Mouse (Mus musculus) stomach, postnatal 0 days (tissue): ENCODE data around the gene Pafah1b2. TPM values are rescaled to one million over a fixed set of nuclear protein-coding genes. Genes with fewer than 3 reads are reported as not detected.
A peak's percentile ranks its signal among the peaks of the same experiment; 100 is the strongest.

Source experiments
- ATAC-seq: fragments of 200-750 bp; cut with Nextera tagmentation; 2 replicates; pipeline ENCODE4 v1.8.0; 2017; ENCODE audit not compliant: low FRiP score, low TSS enrichment
- DNase-seq: peaks from one replicate; pipeline ENCODE4 v3.0.0-alpha.2; 2016; ENCODE audit warnings: low spot score
- H3K27ac ChIP-seq: fragments of 300-500 bp; sonication (generic); replicated peaks from 2 replicates; pipeline ENCODE4 v1.5.1; 2014; ENCODE audit warnings: mild to moderate bottlenecking, control low read depth
- H3K27me3 ChIP-seq: fragments of 300-500 bp; sonication (generic); 2 replicates; pipeline ENCODE4 v1.6.1; 2014; ENCODE audit warnings: low read length; ENCODE audit not compliant: control insufficient read depth, insufficient read depth
- H3K36me3 ChIP-seq: fragments of 300-500 bp; sonication (generic); 2 replicates; pipeline ENCODE4 v1.6.1; 2014; ENCODE audit warnings: low read length, mixed read lengths; ENCODE audit not compliant: control insufficient read depth, insufficient read depth
- H3K4me1 ChIP-seq: fragments of 300-500 bp; sonication (generic); replicated peaks from 2 replicates; pipeline ENCODE4 v1.6.1; 2014; ENCODE audit warnings: antibody characterized with exemption; ENCODE audit not compliant: control insufficient read depth, insufficient read depth
- H3K4me2 ChIP-seq: fragments of 300-500 bp; sonication (generic); replicated peaks from 2 replicates; pipeline ENCODE4 v1.6.1; 2014; ENCODE audit warnings: low read depth, mild to moderate bottlenecking, control low read depth, moderate library complexity
- H3K4me3 ChIP-seq: fragments of 300-500 bp; sonication (generic); 2 replicates; pipeline ENCODE4 v1.5.1; 2014; ENCODE audit warnings: low read depth, low read length, control low read depth
- H3K9ac ChIP-seq: fragments of 300-500 bp; sonication (generic); 2 replicates; pipeline ENCODE4 v1.6.1; 2014; ENCODE audit warnings: mild to moderate bottlenecking, low read length, control low read depth, mixed read lengths
- H3K9me3 ChIP-seq: fragments of 300-500 bp; sonication (generic); 2 replicates; pipeline ENCODE4 v1.6.1; 2016; ENCODE audit warnings: low read length; ENCODE audit not compliant: control insufficient read depth
- CTCF ChIP-seq: IDR thresholded peaks from 2 replicates; pipeline ENCODE4 v1.5.1; 2016; ENCODE audit warnings: antibody characterized with exemption, low read depth, mild to moderate bottlenecking, moderate library complexity
- EP300 ChIP-seq: optimal IDR thresholded peaks from 2 replicates; pipeline ENCODE3; 2016; ENCODE audit warnings: antibody characterized with exemption
- WGBS: fragments of 180-500 bp; shearing (Covaris S2); extraction: QIAGEN DNeasy Blood & Tissue Kit; methylation state at CpG from one replicate; pipeline ENCODE4 v1.1.7; 2014; 5-methylcytosine and 5-hydroxymethylcytosine counted together
- polyA plus RNA-seq: library from polyadenylated mRNA; unstranded; fragments of >200 nt; fragmentation: Nextera tagmentation; extraction: Ambion mirVana; gene quantifications from 2 replicates; pipeline ENCODE4 v1.2.1, GENCODE M21; 2015

Pafah1b2 gene
- polyA plus RNA-seq, 1 experiment from 2014 or later: 79.0 TPM

DNA sequence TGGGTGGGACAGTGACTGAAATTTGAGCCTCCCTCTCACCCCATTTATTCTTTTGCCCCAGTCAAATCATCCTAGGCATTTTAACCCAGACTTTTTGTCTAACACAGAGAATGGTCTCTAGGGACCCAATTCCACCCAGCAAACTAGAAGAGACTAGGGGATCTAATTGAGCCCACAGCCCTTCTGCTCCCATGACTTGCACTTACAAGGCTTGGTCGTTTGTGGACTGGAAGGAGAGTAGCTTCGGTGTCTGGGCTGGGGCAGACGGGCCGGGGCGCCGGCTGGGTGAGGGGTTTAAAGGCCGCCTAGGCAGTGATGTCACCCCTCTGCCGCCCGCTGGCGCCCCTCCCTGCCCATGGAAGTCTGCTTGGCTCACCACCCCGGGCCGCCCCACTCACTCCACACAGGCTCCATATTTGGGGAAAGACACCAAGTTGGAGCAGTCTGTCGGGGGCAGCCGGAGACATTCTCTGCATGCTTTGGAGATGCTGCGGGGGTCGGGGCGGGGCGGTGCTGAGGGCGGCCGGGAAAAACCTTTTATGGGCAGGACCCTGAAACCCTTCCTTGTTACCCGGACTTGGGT is 76.8 kb downstream of the Pafah1b2 start, which contains the start of gene Tagln:
Tagln (minus strand) TSS at position 431 of the 583 bp plus-strand sequence.
- Histone ChIP-seq H3K27me3 (no peaks in the 10 kb centered on the region), H3K27ac (peak within 1 kb of the TSS; percentile 91), H3K36me3 (peaks cover 16% of the 10 kb centered on the region), H3K4me3 (peak within 1 kb of the TSS; percentile 39), H3K9me3 (no peaks in the 10 kb centered on the region), H3K9ac (peak within 1 kb of the TSS; percentile 74), H3K4me2 (peak within 1 kb of the TSS; percentile 54), H3K4me1 (no peaks in the 10 kb centered on the region)
- DNase-seq: peak; percentile 61
- ATAC-seq: peak; percentile 78
- peak; percentile 37 for TF ChIP-seq EP300
- no peak for TF ChIP-seq CTCF
- 5% methylated on average over 21 of the region's 21 CpGs for WGBS

DNA sequence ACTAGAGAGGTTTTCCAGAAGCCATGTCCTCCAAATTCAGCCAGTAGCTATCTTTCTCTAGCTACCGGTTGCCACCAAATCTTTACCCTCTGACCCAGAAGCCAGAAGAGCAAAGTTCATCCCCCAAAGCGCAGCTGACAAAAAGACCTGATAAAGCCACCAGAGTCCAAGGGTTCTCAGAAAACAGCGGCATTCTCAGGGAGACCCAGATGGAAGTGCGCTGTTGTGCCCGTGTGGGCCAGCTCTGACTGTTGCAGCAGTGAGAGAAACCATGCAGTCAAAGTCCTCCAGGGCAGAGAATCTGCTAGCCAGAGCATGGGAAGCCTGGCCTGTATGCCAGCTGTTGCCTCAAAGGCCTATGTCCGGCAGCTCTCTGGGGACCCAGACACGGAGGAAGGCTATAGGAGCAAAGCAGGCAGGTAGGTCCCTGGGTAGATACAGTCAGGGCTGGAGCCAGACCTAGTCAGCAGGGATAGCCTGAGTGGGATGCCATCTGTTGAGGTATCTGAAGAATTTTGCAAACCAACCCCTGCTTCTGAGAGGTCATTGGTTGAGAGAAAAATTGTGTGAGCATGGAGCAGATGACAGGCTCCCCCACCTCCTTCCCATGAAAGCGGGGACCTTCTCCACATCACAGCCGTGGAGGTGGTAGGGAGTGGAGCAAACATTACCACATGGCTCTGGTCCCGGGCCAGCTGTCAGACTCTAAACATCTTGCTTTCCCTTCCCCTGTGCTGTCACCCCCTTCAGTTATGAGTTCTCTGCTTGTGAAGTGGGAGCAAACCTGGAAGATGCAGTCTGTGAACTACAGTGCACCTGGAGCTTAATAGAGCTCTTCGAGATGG is 79.7 kb downstream of the Pafah1b2 start:
- H3K27ac ChIP-seq: peak overlapping the region; percentile 82
- peaks cover 14% of the 10 kb centered on the region for H3K36me3 ChIP-seq
- WGBS: 43% methylated on average over 11 of the region's 11 CpGs
- no peak for ATAC-seq
- peak overlapping the region; percentile 39 for H3K4me3 ChIP-seq
- H3K4me1 ChIP-seq: no peaks in the 10 kb centered on the region
- TF ChIP-seq EP300 (no peak), CTCF (no peak)
- peak overlapping the region; percentile 54 for H3K4me2 ChIP-seq
- peak overlapping the region; percentile 71 for H3K9ac ChIP-seq
- no peaks in the 10 kb centered on the region for H3K9me3 ChIP-seq
- DNase-seq: no peak
- no peaks in the 10 kb centered on the region for H3K27me3 ChIP-seq

DNA sequence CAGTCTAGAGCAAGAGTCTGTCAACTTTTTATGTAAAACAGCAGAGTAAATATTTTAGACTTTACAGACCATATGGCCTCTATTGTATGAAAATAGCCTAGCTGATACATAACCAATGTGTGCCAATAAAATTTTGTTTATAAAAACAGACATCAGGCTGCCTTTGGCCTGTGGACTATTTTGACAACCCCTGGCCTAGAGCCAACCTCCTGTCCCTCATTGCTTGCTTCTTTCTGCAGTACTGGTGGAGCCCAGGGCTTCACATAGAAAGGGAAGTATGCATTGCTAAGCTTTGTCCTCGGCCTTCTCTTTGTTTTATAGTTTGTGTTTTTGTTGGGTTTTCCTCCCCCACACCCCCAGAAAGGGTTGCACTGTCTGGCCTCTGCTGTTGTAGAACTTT is 80.5 kb downstream of the Pafah1b2 start:
- ATAC-seq (no peak), DNase-seq (no peak)
- H3K4me3 ChIP-seq: peak overlapping the region; percentile 39
- H3K27me3 ChIP-seq: no peaks in the 10 kb centered on the region
- peaks cover 19% of the 10 kb centered on the region for H3K36me3 ChIP-seq
- H3K9me3 ChIP-seq: no peaks in the 10 kb centered on the region
- peak overlapping the region; percentile 71 for H3K9ac ChIP-seq
- H3K4me2 ChIP-seq: peak overlapping the region; percentile 54
- 36% methylated on average over 1 of the region's 1 CpGs for WGBS
- peak overlapping the region; percentile 82 for H3K27ac ChIP-seq
- TF ChIP-seq CTCF: no peak
- no peak for TF ChIP-seq EP300
- H3K4me1 ChIP-seq: no peaks in the 10 kb centered on the region

DNA sequence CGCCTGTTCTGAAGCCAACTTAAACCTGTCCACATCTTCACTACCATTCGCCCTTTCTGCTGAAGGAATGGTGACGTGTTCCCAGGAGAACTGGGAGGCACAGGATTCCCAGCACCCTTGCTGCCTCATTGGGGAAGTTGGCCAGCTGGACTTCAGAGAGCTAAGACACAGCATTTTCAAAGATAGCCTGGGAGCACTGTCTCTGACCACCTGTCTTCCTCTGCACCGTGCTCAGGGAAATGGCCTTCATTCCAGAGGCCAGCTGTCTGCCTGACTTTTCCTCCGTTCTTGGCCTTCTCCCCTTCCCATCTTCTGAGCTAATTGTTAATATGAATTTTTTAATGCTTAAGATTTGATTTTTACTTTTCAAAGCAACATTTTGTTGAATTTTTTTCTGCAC is 83.2 kb downstream of the Pafah1b2 start:
- no peak for TF ChIP-seq CTCF
- no peak for TF ChIP-seq EP300
- ATAC-seq: no peak
- Histone ChIP-seq H3K27ac (no peak overlapping the region), H3K4me2 (no peak overlapping the region), H3K36me3 (peaks cover 26% of the 10 kb centered on the region), H3K9me3 (no peaks in the 10 kb centered on the region), H3K4me1 (no peaks in the 10 kb centered on the region), H3K9ac (no peak overlapping the region), H3K4me3 (no peak overlapping the region), H3K27me3 (no peaks in the 10 kb centered on the region)
- no peak for DNase-seq
- WGBS: 76% methylated on average over 5 of the region's 5 CpGs

DNA sequence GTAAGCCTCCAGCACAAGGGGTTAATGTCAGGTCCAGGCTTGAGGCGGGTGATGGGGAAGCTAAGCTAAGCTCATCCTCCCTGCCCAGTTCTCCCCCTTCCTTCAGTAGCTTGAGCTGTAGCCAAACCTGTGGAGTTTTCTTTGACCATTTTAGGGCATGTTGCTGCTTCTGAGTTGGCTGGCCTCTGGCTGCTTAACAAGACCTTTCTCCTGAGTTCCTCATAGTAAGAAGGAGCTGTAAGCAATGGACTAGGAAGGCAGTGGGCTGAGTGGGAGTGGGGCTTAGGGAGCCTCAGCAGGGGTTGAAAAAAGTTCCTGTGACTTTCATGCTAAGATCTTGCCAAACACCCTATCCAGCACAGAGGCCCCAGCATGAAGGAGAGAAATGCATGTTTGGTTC is 92.6 kb downstream of the Pafah1b2 start:
- 0 out of 2 replicates have a peak, but pooled peaks cover 2% of the 10 kb centered on the region for H3K4me1 ChIP-seq
- ATAC-seq (peak; percentile 78; the same call in 1 of the 2 replicates), DNase-seq (no peak)
- H3K4me3 ChIP-seq: no peak overlapping the region
- H3K27me3 ChIP-seq: no peaks in the 10 kb centered on the region
- peak overlapping the region; percentile 61 for H3K27ac ChIP-seq
- no peak overlapping the region for H3K9ac ChIP-seq
- no peak overlapping the region for H3K4me2 ChIP-seq
- H3K36me3 ChIP-seq: peaks cover 17% of the 10 kb centered on the region
- H3K9me3 ChIP-seq: no peaks in the 10 kb centered on the region
- WGBS: 21% methylated on average over 1 of the region's 1 CpGs
- peak; percentile 89 for TF ChIP-seq EP300
- TF ChIP-seq CTCF: no peak
